Mouse (Mus musculus): ENCODE results near the gene Pcyt1a. TPM values are rescaled to one million over a fixed set of nuclear protein-coding genes. Genes with fewer than 3 reads are reported as not detected.

Gene Pcyt1a
- total and polyA plus RNA-seq, 3 experiments = 44.3 to 133 (median 110) TPM

DNA sequence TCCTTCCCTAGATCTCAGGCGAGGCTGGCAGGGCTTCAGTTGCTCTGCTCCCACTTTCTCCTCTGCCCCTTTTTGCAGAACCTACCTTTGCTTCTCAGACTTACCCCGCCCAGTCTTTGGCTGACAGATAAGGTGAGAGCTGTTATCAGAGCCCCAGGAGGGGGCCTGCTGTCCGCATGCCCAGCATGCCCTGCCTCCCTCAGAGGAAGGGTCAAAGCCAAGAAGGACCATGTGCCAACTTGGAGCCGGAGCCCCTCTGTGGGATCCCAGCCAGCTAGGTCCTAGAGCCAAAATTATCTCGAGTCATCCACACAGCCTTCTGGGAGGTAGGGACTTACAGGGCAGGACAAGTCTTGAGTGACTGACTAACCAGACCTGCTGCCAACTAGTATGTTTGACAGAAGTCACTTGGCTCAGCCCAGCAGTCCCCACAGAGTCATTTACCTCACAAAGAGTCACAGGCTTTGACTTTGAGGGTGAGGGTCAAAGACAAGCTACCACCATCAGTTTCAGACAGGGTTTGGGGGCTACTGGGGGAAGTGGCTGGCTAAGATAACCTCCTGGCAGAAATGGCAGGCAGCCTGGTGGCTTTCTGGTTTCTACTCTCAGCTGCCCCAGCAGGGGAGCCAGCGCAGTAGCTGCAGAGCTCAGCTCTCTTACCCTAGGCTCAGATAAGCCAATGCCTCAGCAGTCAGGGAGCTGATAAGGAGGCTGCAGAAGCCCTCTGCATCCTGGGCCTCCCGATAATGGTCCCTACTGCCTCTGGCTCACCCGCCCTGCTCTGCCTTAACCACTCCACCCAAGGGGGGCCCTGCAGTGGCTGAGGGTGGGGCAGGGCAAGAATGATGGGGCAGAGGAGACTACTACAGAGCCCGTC, 78.6 kb downstream of the Pcyt1a start:
- H3K27me3 ChIP-seq (ENCODE audit: control insufficient read depth, insufficient read depth, low read length) = no peaks in the 10 kb centered on the region; the same call in 1 of the 2 replicates
- TF ChIP-seq CTCF (IDR thresholded peaks at IDR 0.05) (peak; percentile 49), POLR2A (IDR thresholded peaks at IDR 0.05; ENCODE audit: insufficient read depth, low read depth, low read length) (no peak)
- no peaks in the 10 kb centered on the region; the same call in 1 of the 2 replicates for H3K4me1 ChIP-seq (ENCODE audit: control insufficient read depth, insufficient read depth, low read length)
- H3K36me3 ChIP-seq (ENCODE audit: control insufficient read depth, insufficient read depth, low read length) = no peaks in the 10 kb centered on the region
- no peak overlapping the region for H3K4me3 ChIP-seq
- no peak overlapping the region for H3K9ac ChIP-seq (ENCODE audit: low read depth, low read length)
- peak; percentile 37 to 64 for DNase-seq
- intact Hi-C loops (cut with DNase I) = loop anchor here (2.0 to 5.0 kb wide), 2 partner anchors 43 to 99 kb away; partner anchors contain the start of gene Tfrc
- 41% methylated on average over 9 of the region's 9 CpGs for WGBS
- peak overlapping the region; percentile 30 for H3K27ac ChIP-seq
- no peaks in the 10 kb centered on the region for H3K79me2 ChIP-seq (replicated peaks; ENCODE audit: control insufficient read depth, insufficient read depth, low read length)

DNA sequence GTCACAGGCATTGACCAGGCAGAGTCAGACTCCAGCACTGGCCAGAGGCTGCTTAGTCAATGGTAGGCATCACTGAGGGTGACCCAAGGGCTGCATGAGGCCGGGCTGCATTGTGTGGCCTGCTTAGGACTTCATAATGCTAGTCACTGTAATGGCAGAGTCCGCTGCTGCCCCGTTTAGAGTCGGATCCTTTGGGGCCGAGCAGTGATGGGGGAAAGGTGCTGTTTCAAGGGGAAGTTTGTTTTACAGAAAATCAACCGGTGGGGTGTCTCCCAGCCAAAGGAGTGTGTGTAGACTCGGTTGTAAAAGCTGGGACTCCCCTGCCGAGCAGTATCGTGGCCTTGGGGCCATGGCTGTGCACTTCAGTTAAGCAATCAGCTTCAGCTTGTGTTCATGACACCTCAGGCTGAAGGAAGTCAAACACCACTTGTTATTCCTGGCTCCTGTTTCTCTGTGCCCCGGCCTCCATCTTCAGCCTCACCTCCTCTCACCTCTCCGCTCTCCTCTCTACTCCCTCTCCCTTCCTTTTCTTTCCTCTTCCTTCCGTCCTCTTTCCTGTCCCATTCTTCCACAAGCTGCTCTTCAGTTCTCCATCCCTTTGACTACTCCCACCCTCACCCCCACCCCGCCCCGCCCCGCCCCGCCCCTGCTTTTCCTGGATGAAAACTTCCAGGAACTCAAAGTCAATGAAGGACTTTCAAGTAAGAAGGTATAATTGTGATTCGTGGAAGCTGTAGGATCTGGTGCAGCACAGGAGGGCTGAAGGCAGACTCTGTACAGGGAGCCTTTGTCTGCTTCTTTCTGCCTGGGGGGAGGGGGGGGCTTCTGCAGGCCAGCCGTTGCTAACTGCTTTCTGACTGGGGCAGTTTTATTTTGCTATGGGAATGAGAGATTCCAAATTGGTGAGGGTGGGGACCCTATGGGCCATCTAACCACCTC, 79.9 kb downstream of the Pcyt1a start:
- no peaks in the 10 kb centered on the region; the same call in 1 of the 2 replicates for H3K4me1 ChIP-seq (ENCODE audit: control insufficient read depth, insufficient read depth, low read length)
- H3K27ac ChIP-seq = no peak overlapping the region
- no peaks in the 10 kb centered on the region for H3K36me3 ChIP-seq (ENCODE audit: control insufficient read depth, insufficient read depth, low read length)
- no peaks in the 10 kb centered on the region; the same call in 1 of the 2 replicates for H3K27me3 ChIP-seq (ENCODE audit: control insufficient read depth, insufficient read depth, low read length)
- no peak for TF ChIP-seq POLR2A (IDR thresholded peaks at IDR 0.05; ENCODE audit: insufficient read depth, low read depth, low read length)
- TF ChIP-seq CTCF (IDR thresholded peaks at IDR 0.05) = no peak
- no peak for TF ChIP-seq EP300 (IDR thresholded peaks at IDR 0.05; ENCODE audit: insufficient read depth, low read depth, low read length)
- no peaks in the 10 kb centered on the region for H3K79me2 ChIP-seq (replicated peaks; ENCODE audit: control insufficient read depth, insufficient read depth, low read length)
- no peak overlapping the region for H3K4me3 ChIP-seq
- DNase-seq = no peak
- intact Hi-C loops (cut with DNase I) = no loop called here
- no peak overlapping the region for H3K9ac ChIP-seq (ENCODE audit: low read depth, low read length)
- WGBS = 72% methylated on average over 18 of the region's 18 CpGs

DNA sequence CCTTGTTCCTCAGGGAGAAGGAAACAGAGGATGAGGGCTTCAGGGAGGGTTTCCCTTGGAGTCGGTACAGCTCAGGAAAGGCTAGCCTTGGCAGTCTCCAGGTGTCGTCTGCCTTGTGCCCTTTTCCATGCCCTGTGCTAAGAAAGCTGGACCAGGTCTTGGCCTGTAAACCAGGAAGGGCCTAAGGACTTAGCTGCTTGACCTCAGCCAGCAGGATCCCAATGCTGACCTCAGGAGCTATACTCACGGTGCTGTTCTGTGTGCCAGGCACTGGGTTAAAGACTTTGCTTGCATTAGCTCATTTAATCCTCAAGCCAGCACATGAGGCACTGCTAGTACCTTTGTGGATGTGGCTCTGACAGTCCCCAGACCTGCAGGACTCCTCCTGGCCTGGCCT, 80.6 kb downstream of the Pcyt1a start:
- WGBS = 77% methylated on average over 3 of the region's 3 CpGs
- Histone ChIP-seq H3K36me3 (ENCODE audit: control insufficient read depth, insufficient read depth, low read length) (no peaks in the 10 kb centered on the region), H3K79me2 (replicated peaks; ENCODE audit: control insufficient read depth, insufficient read depth, low read length) (no peaks in the 10 kb centered on the region), H3K27ac (no peak overlapping the region), H3K4me1 (ENCODE audit: control insufficient read depth, insufficient read depth, low read length) (no peaks in the 10 kb centered on the region; the same call in 1 of the 2 replicates), H3K27me3 (ENCODE audit: control insufficient read depth, insufficient read depth, low read length) (no peaks in the 10 kb centered on the region; the same call in 1 of the 2 replicates), H3K4me3 (no peak overlapping the region), H3K9ac (ENCODE audit: low read depth, low read length) (no peak overlapping the region)
- no peak for DNase-seq
- TF ChIP-seq CTCF (IDR thresholded peaks at IDR 0.05) (no peak), EP300 (IDR thresholded peaks at IDR 0.05; ENCODE audit: insufficient read depth, low read depth, low read length) (no peak), POLR2A (IDR thresholded peaks at IDR 0.05; ENCODE audit: insufficient read depth, low read depth, low read length) (no peak)
- intact Hi-C loops (cut with DNase I) = no loop called here

DNA sequence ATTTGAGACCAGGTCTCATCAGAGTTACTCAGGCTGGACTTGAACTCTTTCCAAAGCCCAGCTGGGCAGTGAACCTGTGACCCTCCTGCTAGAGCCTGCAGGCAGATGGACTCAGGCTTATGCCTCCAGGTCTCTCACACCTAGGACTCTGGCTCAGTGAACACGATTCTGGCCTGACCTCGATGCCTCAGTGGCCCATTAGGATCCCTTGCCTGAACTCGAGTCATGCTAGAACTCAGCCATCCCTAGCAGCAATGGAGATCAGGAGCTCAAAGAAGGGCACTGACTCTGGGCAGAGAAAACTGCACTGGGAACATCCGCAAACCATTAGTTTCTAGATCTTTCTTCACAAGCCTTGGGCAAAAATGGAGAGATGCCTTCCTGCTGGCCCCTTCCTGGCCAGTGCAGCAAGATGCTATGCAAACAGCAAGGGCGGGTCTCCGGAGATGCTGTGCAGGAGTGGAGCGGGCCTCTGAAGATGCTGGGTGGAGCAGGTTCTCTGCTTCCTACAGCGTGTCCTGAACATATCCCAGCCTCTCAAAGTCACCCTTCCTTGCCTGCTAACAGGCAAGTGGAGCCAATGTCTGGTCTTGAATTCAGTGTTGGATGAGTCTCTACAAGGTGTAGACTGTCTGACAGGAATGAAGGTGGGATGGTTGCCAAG, 81.2 kb downstream of the Pcyt1a start:
- H3K27ac ChIP-seq = no peak overlapping the region
- WGBS = 97% methylated on average over 8 of the region's 8 CpGs
- H3K4me1 ChIP-seq (ENCODE audit: control insufficient read depth, insufficient read depth, low read length) = no peaks in the 10 kb centered on the region; the same call in 1 of the 2 replicates
- H3K9ac ChIP-seq (ENCODE audit: low read depth, low read length) = no peak overlapping the region
- TF ChIP-seq CTCF (IDR thresholded peaks at IDR 0.05) (no peak), EP300 (IDR thresholded peaks at IDR 0.05; ENCODE audit: insufficient read depth, low read depth, low read length) (no peak), POLR2A (IDR thresholded peaks at IDR 0.05; ENCODE audit: insufficient read depth, low read depth, low read length) (no peak)
- H3K27me3 ChIP-seq (ENCODE audit: control insufficient read depth, insufficient read depth, low read length) = no peaks in the 10 kb centered on the region; the same call in 1 of the 2 replicates
- intact Hi-C loops (cut with DNase I) = no loop called here
- H3K4me3 ChIP-seq = no peak overlapping the region
- H3K79me2 ChIP-seq (replicated peaks; ENCODE audit: control insufficient read depth, insufficient read depth, low read length) = no peaks in the 10 kb centered on the region
- no peaks in the 10 kb centered on the region for H3K36me3 ChIP-seq (ENCODE audit: control insufficient read depth, insufficient read depth, low read length)
- DNase-seq = no peak

DNA sequence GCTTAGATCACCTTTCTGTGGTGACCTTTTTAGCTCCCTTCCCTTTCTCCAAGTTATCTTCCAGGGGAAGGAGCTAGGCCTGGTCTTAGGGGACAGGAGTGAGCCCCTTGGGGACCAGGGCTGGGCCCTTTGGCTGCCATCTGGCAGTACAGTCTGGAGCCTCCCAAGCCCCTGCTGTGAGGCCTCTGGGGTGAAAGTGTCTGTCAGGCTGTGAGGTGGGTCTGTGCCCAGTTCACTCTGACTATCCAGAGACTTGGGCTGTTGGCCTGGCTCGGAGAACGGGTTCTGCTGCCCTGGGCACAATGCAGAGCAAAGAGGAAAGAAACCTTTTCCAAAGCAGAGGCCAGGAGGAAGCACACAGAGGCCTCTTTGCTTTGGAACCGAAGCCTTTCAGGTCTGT, 82.2 kb downstream of the Pcyt1a start:
- H3K4me1 ChIP-seq (ENCODE audit: control insufficient read depth, insufficient read depth, low read length) = no peaks in the 10 kb centered on the region; the same call in 1 of the 2 replicates
- intact Hi-C loops (cut with DNase I) = no loop called here

More for the DNA sequence above, 82.2 kb downstream of the Pcyt1a start:
- H3K79me2 ChIP-seq (replicated peaks; ENCODE audit: control insufficient read depth, insufficient read depth, low read length) = no peaks in the 10 kb centered on the region
- H3K9ac ChIP-seq (ENCODE audit: low read depth, low read length) = no peak overlapping the region
- DNase-seq = no peak
- 44% methylated on average over 3 of the region's 3 CpGs for WGBS
- no peaks in the 10 kb centered on the region for H3K36me3 ChIP-seq (ENCODE audit: control insufficient read depth, insufficient read depth, low read length)
- no peaks in the 10 kb centered on the region; the same call in 1 of the 2 replicates for H3K27me3 ChIP-seq (ENCODE audit: control insufficient read depth, insufficient read depth, low read length)
- TF ChIP-seq CTCF (IDR thresholded peaks at IDR 0.05) (no peak), POLR2A (IDR thresholded peaks at IDR 0.05; ENCODE audit: insufficient read depth, low read depth, low read length) (no peak), EP300 (IDR thresholded peaks at IDR 0.05; ENCODE audit: insufficient read depth, low read depth, low read length) (no peak)
- H3K4me3 ChIP-seq = no peak overlapping the region
- H3K27ac ChIP-seq = no peak overlapping the region
